Mouse (Mus musculus) bone marrow macrophage, adult 2 months (primary cell): ENCODE results near the gene Nf2.

Experiments
- CTCF ChIP-seq: IDR thresholded peaks from 2 replicates; pipeline ENCODE4 v1.5.1; 2012; ENCODE audit warnings: low read depth, mild to moderate bottlenecking, low read length, moderate library complexity
- POLR2A ChIP-seq: IDR thresholded peaks from 2 replicates; pipeline ENCODE4 v1.6.1; 2012; ENCODE audit warnings: mild to moderate bottlenecking, low read depth, low read length, borderline replicate concordance

DNA sequence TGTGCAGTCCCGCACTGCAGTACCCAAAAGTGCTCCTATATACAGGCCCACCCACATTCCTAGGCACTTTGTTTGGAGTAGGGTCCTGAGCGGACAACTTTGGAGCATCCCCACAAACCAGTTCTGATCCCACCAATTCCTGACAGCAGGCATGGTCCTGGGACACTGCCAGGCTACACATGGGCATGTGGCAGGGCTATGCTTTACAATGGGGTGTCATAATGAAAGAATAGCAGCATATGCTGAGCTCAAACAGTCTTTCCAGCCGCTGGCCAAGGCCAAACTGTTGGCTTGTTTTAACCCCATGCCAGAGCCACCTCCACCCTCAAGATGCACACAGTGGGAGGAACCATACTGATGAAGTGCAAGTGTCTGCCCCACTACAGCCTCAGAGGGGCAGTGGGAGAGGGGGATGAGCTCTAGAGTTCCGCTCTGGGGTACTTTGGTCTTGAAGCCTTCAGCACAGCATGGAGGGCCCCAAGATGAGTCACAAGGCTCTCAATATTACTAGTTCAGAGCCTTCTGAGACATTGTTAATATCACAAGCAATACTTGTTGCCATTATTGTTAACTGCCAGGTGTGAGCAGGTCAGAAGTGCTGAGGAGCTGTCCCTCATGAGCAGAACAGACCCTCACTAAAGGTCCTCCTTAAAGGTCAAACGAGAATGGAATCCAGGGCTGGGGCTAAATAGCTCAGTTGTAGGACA is 132.7 kb downstream of the Nf2 start:
- TF ChIP-seq CTCF: no peak
- TF ChIP-seq POLR2A: no peak
